Mouse (Mus musculus) heart, embryonic 10.5 days (tissue): ENCODE measurements at regions not wholly inside any gene's neighbourhood (a gene's known extent, or its start where the extent isn't known, plus 50 kb on each side); places are given as distances from the start of the nearest gene placed in this dataset.
"Not testable (repeated sequence)": the region's sequence is repeated elsewhere in the genome, so short reads cannot be mapped to it uniquely, and the experiment has no call there.

ENCODE experiments used
- DNase-seq: peaks from one replicate; pipeline ENCODE4 v3.0.0-alpha.2; 2017; ENCODE audit warnings: low spot score
- H3K27ac ChIP-seq: fragments of 300-500 bp; sonication (generic); 2 replicates; pipeline ENCODE4 v1.5.1; 2016; ENCODE audit warnings: mild to moderate bottlenecking
- H3K27me3 ChIP-seq: fragments of 300-500 bp; sonication (generic); 2 replicates; pipeline ENCODE4 v1.6.1; 2016; ENCODE audit warnings: mild to moderate bottlenecking; ENCODE audit not compliant: poor library complexity, insufficient read depth, severe bottlenecking
- H3K36me3 ChIP-seq: fragments of 300-500 bp; sonication (generic); 2 replicates; pipeline ENCODE4 v1.6.1; 2016; ENCODE audit warnings: mild to moderate bottlenecking, moderate library complexity
- H3K4me1 ChIP-seq: fragments of 300-500 bp; sonication (generic); 2 replicates; pipeline ENCODE4 v1.6.1; 2016; ENCODE audit warnings: mild to moderate bottlenecking
- H3K4me3 ChIP-seq: fragments of 300-500 bp; sonication (generic); 2 replicates; pipeline ENCODE4 v1.5.1; 2016; ENCODE audit warnings: mild to moderate bottlenecking, moderate library complexity
- H3K9me3 ChIP-seq: fragments of 300-500 bp; sonication (generic); 2 replicates; pipeline ENCODE4 v1.6.1; 2016; ENCODE audit warnings: mild to moderate bottlenecking, moderate library complexity
- WGBS: fragments of 180-500 bp; shearing (Covaris S2); methylation state at CpG from one replicate; pipeline ENCODE4 v1.1.7; 2016; 5-methylcytosine and 5-hydroxymethylcytosine counted together

DNA sequence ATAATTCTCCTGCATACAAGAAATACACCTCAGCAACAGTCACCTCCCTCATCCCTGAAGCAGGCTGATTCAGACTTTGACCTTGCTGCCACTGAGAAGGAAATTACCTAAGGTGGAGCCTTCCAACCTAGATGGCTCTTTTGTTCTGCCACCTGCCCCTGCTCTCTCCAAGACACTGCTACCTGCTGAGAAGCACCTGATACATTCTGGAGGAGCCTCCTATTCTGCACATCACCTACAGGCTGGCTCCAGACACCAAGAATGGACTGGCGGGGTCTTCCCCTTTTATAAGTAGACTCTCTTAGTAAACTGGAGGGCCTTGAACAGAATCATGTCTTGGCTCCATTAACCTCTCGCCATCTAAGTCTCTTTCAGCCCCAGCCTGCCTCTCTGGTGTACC is 1149.5 kb upstream of the 2610301B20Rik start:
- not testable (repeated sequence) for DNase-seq, H3K27me3 ChIP-seq, H3K9me3 ChIP-seq, H3K27ac ChIP-seq, H3K36me3 ChIP-seq, H3K4me1 ChIP-seq, H3K4me3 ChIP-seq
- 73% methylated on average over 2 of the region's 2 CpGs for WGBS

DNA sequence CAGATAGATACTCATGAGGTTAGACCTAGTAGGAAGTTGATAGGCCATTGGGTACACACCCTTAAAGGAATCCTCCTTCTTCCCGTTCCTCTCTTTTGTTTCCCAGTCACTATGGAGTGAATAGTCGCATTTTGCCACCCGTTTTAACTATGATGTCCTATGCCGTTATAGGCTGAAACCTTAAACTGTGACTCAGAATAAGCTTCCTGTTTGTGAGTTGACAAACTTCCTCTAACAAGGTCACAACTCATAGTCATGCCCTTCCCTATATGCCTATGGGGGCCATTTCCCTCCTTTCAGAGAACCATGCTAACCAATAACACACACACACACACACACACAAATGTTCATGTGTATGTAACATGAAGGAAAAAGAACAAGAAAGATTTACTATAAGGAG is 1136.6 kb upstream of the 2610301B20Rik start:
- Histone ChIP-seq H3K4me1 (no peaks in the 10 kb centered on the region), H3K9me3 (no peaks in the 10 kb centered on the region), H3K27ac (no peak overlapping the region), H3K4me3 (no peak overlapping the region), H3K27me3 (no peaks in the 10 kb centered on the region), H3K36me3 (no peaks in the 10 kb centered on the region)
- 76% methylated on average over 4 of the region's 4 CpGs for WGBS
- no peak for DNase-seq

DNA sequence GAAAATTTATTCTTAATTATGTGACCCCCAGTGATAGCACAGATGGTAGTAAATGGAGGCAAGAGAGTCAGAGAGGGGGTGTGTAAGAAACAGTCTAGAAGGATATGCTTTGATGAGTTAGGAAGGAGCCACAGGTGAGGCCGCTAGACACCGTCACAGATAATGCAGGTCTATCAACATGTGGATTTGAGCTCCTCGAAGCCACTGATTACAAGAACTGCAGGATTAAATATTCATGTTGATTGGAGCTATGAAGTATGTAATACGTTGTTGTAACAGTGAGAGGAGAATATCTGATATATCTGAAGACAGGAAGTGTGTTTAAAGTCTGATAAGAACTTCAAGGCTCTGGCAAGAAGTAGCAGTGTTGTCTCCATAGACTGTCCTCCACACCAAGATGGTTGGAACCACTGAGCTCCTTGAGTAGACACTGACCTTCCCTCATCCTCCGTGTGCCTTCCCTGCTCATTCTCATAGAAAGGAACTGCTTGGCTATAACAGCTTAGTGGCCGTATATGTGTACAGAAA is 1126.8 kb upstream of the 2610301B20Rik start:
- WGBS = 72% methylated on average over 6 of the region's 6 CpGs
- H3K9me3 ChIP-seq = no peaks in the 10 kb centered on the region

DNA sequence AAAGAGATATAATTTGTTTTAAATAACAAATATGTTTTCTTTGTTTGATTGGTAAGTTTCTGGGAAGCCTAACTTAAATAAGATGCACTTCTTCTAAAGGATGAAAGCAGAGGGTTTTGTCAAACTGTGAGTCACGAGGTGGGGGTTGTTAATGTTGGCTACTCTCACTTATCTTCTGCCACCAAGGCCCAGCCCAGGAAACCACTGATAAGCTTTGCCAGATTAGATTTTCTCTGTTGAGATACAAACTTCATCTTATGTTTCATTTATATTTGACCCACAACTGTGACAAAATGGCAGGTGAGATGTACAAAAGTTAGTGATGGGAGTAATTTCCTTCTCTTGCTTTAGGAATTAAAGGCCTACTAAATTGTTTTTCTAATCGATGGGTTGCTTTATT is 1126.2 kb upstream of the 2610301B20Rik start:
- no peak overlapping the region for H3K27ac ChIP-seq
- no peaks in the 10 kb centered on the region for H3K27me3 ChIP-seq
- H3K36me3 ChIP-seq = no peaks in the 10 kb centered on the region
- 43% methylated on average over 2 of the region's 2 CpGs for WGBS
- H3K9me3 ChIP-seq = no peaks in the 10 kb centered on the region
- H3K4me3 ChIP-seq = no peak overlapping the region
- no peaks in the 10 kb centered on the region for H3K4me1 ChIP-seq
- no peak for DNase-seq

More for the DNA sequence above, 1126.8 kb upstream of the 2610301B20Rik start:
- DNase-seq = no peak
- H3K36me3 ChIP-seq = no peaks in the 10 kb centered on the region
- no peaks in the 10 kb centered on the region for H3K27me3 ChIP-seq
- no peak overlapping the region for H3K4me3 ChIP-seq
- no peaks in the 10 kb centered on the region for H3K4me1 ChIP-seq
- no peak overlapping the region for H3K27ac ChIP-seq

DNA sequence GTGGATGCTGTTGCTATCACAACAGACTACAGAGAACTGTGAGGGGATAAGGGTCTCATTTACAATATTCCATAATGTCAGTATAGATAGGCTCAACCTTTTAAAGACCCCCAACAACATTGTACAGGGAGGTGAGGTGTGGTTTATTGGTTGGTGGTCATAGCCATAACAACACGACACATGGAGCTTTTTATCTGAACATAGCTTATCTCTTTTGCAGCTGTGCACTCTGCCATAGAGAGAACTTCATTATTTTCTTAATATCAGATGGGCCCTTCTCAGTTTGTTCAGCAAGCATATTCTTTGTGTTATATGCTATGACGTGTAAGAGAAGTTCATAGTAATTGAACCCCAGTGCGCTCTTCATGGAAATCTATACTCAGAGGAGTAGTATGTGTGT is 1124.4 kb upstream of the 2610301B20Rik start:
- no peaks in the 10 kb centered on the region for H3K27me3 ChIP-seq
- 85% methylated on average over 3 of the region's 3 CpGs for WGBS

DNA sequence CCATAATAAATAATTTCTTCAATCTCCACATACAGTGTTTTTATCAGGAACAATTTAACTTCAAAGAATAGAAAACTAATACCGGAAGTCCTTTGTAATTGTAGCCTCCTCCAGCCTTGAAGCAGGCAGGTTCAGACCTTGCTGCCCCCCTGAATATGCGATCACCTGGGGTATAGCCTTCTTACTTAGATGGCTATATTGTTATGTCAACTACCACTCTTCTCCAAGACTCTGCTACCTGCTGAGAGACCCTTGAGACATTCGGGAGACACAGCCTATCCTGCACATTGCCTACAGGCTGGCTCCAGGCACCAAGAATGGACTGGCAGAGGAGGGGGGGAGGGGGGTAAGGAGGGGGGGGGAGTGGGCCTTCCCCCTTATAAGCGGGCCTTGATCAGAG is 1123.9 kb upstream of the 2610301B20Rik start:
- Histone ChIP-seq H3K36me3 (no peaks in the 10 kb centered on the region), H3K4me1 (no peaks in the 10 kb centered on the region), H3K9me3 (no peaks in the 10 kb centered on the region), H3K4me3 (no peak overlapping the region), H3K27ac (no peak overlapping the region), H3K27me3 (no peaks in the 10 kb centered on the region)
- WGBS = 72% methylated on average over 4 of the region's 4 CpGs
- no peak for DNase-seq

More for the DNA sequence above, 1124.4 kb upstream of the 2610301B20Rik start:
- Histone ChIP-seq H3K36me3 (no peaks in the 10 kb centered on the region), H3K4me1 (no peaks in the 10 kb centered on the region), H3K9me3 (no peaks in the 10 kb centered on the region), H3K4me3 (no peak overlapping the region), H3K27ac (no peak overlapping the region)
- DNase-seq = no peak

DNA sequence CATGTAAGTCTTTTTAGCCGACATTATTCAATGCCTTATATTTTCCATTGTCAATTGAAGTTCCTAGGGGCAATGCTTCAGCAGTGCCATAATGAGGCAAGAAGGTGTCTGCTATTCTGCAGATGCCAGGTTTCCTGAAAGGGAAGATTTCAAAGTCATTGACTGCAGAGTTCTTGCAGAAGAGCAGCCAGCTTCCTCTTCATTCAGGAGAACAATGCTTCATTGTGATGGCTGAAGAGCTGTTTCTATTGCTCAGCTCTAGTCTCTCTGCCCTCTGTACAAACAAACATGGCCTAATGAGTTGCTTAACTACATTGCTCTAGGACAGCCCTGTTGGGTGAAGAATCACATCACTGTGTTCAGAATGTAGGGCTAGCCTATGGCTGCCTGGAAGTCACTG is 1111.0 kb upstream of the 2610301B20Rik start:
- DNase-seq = no peak
- H3K4me1 ChIP-seq = no peaks in the 10 kb centered on the region
- H3K9me3 ChIP-seq = no peaks in the 10 kb centered on the region
- WGBS = 67% methylated on average over 1 of the region's 1 CpGs
- H3K36me3 ChIP-seq = no peaks in the 10 kb centered on the region
- H3K27ac ChIP-seq = no peak overlapping the region
- H3K27me3 ChIP-seq = no peaks in the 10 kb centered on the region
- H3K4me3 ChIP-seq = no peak overlapping the region

DNA sequence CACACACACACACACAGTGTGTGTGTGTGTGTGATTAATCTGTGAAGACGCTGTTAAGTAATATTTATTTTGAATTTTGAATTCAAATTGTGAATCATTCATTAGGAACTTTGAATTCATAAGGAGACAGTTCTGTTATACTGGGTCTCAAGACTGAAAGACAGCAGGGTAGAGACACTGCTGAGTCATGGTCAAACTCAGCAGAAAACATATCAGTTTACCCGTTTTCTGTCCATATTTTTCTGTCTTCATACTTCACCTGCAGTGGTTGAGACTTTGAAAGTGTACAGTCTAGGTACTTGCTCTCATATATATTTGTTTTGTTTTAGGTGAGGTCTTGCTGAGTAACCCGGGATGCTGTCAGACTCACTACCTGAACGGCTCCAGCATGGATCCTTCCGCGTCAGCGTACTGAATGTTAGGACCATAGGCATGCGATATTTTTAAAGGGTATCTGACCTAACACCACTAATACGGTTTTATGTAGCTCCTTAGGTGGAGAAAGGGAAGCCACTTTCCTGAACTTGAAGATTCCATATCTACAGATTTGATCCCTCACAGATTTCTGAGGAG is 1104.6 kb upstream of the 2610301B20Rik start:
- Histone ChIP-seq H3K27ac (peak overlapping the region; percentile 94; the same call in 1 of the 2 replicates), H3K36me3 (no peaks in the 10 kb centered on the region), H3K4me1 (no peaks in the 10 kb centered on the region), H3K4me3 (peak overlapping the region; percentile 71), H3K27me3 (no peaks in the 10 kb centered on the region), H3K9me3 (no peaks in the 10 kb centered on the region)
- WGBS = 61% methylated on average over 9 of the region's 9 CpGs
- no peak for DNase-seq

DNA sequence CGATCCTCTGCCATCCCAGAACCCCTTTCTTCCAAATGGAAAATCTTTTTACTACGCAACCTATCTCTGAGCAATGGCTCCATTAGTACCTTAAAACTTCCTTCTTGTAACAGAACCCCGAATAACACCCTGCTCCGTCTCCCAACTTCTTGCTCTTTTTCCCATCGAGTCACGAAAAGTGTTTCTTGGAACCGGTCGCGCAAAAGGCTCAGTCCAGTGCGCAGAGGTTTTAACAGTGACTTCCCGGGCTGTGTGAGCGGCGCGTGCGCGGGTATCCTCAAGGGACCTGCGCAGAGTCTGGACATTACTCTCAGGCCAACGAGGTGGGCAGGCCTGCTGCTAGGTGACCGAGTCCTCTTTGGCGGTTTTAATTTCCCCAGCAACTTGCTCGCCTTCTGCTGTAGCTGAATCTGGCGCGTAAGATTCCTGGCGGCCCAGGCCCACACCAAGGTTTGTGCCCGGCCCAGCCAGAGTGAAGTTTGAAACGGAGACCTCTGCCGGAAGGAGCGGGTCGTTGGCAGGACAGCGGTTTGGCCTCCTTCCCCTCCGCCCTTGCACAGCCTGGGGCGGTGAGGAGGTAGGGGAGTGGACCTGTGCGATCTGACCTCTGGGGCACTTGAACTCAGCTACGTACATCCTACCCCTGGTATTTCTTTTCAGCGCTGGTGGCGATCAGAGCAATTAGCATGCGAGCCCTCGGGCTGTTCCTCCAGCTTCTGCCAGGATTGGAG is 1103.8 kb upstream of the 2610301B20Rik start:
- H3K4me1 ChIP-seq = no peaks in the 10 kb centered on the region
- no peaks in the 10 kb centered on the region for H3K36me3 ChIP-seq
- H3K27me3 ChIP-seq = no peaks in the 10 kb centered on the region
- WGBS = 3% methylated on average over 38 of the region's 38 CpGs
- peak; percentile 90 for DNase-seq
- H3K4me3 ChIP-seq = peak overlapping the region; percentile 71
- no peaks in the 10 kb centered on the region for H3K9me3 ChIP-seq
- H3K27ac ChIP-seq = peak overlapping the region; percentile 94

DNA sequence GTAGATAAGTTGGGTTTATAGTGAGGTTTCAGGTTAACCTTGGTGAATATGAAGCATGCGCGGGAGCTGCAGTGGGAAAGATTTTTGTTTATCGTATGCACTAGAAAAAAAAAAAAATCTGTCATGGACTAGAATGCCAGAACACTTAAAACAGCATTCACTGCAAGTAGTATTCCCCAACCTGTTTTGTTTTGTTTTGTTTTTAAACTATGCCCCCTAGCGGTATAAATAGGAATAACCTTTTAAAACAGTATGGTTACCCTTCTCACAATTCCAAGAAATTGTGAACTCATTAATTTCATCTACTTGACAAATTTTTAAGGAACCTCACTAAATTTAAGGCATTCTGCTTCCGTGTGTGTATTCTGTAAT is 1103.2 kb upstream of the 2610301B20Rik start:
- H3K36me3 ChIP-seq = no peaks in the 10 kb centered on the region
- H3K9me3 ChIP-seq = no peaks in the 10 kb centered on the region
- H3K27me3 ChIP-seq = no peaks in the 10 kb centered on the region
- no peaks in the 10 kb centered on the region for H3K4me1 ChIP-seq
- H3K4me3 ChIP-seq = peak overlapping the region; percentile 71
- 3% methylated on average over 5 of the region's 5 CpGs for WGBS
- DNase-seq = no peak
- H3K27ac ChIP-seq = peak overlapping the region; percentile 94

DNA sequence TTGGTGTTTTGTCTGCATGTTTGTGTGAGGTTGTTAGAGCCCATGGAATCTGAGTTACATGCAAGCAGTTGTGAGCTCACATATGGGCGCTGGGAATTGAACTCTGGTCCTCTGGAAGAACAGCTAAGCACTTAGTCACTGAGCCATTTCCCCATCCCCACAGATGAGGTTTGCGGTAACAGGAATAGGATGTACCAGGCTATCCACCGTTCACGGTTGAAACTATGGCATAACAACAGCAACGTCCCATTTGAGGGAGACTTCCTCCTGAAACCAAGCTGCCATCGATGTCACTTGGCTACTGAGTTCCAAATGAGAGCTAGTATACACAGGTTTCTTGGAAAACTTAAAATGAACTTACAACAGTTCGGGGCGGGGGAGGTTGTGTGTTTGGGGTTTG is 1095.9 kb upstream of the 2610301B20Rik start:
- WGBS = 90% methylated on average over 8 of the region's 8 CpGs
- Histone ChIP-seq H3K9me3 (no peaks in the 10 kb centered on the region), H3K27me3 (no peaks in the 10 kb centered on the region), H3K4me1 (no peaks in the 10 kb centered on the region), H3K36me3 (no peaks in the 10 kb centered on the region), H3K4me3 (no peak overlapping the region), H3K27ac (no peak overlapping the region)
- DNase-seq = no peak

DNA sequence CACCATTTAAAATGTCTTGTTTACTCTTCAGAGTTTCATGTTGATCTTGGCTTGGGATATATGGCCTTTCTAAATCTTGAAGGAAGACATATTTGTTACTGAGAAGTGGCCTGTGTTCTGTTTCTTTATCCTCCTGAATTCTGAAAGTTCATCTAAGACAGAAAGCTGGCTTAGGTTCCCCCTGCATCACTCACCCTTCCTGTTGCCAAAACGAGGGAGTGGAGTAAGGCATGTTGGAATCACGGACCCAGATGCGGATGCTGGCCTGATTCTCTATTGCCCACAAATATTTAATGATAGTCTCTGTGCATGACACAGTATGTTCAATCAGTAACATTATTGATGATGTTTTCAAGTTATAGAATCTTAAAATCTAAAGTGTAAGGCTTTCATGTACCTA is 1094.7 kb upstream of the 2610301B20Rik start:
- 80% methylated on average over 3 of the region's 3 CpGs for WGBS
- DNase-seq = no peak

DNA sequence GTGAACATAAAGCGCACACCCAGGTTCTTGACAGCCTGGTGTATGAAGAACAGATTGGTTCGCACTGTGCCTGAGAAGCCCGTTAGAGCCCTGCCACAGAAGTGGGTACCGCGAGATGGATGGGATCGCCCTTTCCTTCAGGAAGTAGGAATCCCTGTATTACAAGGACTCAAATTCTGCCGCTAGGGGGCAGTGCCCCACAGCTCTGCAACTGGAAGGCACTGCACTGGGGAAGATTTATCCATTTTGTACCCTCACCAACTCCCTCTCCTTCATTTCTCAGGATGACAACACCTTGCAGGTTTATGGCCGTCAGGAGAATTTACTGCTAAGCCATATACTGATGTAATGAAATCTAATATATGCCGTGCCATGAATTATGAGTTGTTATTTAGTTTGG is 1094.1 kb upstream of the 2610301B20Rik start:
- H3K4me3 ChIP-seq = no peak overlapping the region
- H3K27me3 ChIP-seq = no peaks in the 10 kb centered on the region
- no peak for DNase-seq
- no peaks in the 10 kb centered on the region for H3K36me3 ChIP-seq
- no peak overlapping the region for H3K27ac ChIP-seq
- H3K9me3 ChIP-seq = no peaks in the 10 kb centered on the region
- 32% methylated on average over 9 of the region's 9 CpGs for WGBS
- H3K4me1 ChIP-seq = no peaks in the 10 kb centered on the region

More for the DNA sequence above, 1094.7 kb upstream of the 2610301B20Rik start:
- H3K9me3 ChIP-seq = no peaks in the 10 kb centered on the region
- H3K36me3 ChIP-seq = no peaks in the 10 kb centered on the region
- no peaks in the 10 kb centered on the region for H3K4me1 ChIP-seq
- H3K27ac ChIP-seq = no peak overlapping the region
- no peaks in the 10 kb centered on the region for H3K27me3 ChIP-seq
- H3K4me3 ChIP-seq = no peak overlapping the region
